Mouse (Mus musculus): ENCODE measurements around the gene Grik4. TPM values are rescaled to one million over a fixed set of nuclear protein-coding genes. Genes with fewer than 3 reads are reported as not detected.

Gene Grik4
- polyA plus RNA-seq, 1 experiment from 2014 or later, result 1.2 TPM

DNA sequence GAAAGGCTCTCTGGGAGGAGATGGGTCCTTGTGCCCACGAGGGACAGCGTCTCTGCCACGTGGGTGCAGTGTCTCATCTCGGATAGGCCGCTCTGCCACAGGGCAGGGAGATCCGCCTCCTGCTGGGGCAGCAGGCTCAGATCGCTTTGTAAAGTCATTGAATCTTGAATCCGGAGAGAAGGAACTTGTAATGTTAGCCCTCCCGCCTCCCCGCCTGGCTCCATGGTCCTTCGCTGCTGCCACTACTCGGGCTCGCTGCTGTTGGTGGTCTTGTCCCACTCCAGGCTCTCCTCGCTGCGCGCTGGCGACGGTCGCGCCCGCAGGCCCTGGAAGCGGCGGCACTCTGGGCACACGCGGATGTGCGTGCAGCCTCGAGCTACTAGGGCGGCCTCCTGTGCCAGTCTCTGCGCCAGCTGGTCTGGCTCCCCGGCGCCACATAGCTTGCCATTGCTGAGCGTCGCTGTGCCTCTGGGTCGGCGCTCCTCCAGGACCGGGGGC lies 423.7 kb downstream of the Grik4 start:
- H3K9me3 ChIP-seq (ENCODE audit: control insufficient read depth, low read length), result no peaks in the 10 kb centered on the region
- peak; percentile 46; the same call in 1 of the 2 replicates for ATAC-seq (ENCODE audit: low FRiP score)
- 2% methylated on average over 35 of the region's 36 CpGs for WGBS
- H3K4me3 ChIP-seq (ENCODE audit: low read depth, low read length), result peak overlapping the region; percentile 27
- H3K27me3 ChIP-seq (ENCODE audit: control insufficient read depth, insufficient read depth, low read length), result peaks cover 6% of the 10 kb centered on the region
- no peak overlapping the region for H3K27ac ChIP-seq (ENCODE audit: low read depth, low read length)
- no peaks in the 10 kb centered on the region for H3K36me3 ChIP-seq (ENCODE audit: control insufficient read depth, insufficient read depth, low read length)
- peaks cover 5% of the 10 kb centered on the region; the same call in 1 of the 2 replicates for H3K4me1 ChIP-seq (ENCODE audit: control insufficient read depth, insufficient read depth, low read length)
- peak; percentile 92 for DNase-seq (ENCODE audit: low spot score, missing footprints)
- peak overlapping the region; percentile 35; the same call in 1 of the 2 replicates for H3K9ac ChIP-seq (ENCODE audit: low read length)
- peak overlapping the region; percentile 56 for H3K4me2 ChIP-seq

DNA sequence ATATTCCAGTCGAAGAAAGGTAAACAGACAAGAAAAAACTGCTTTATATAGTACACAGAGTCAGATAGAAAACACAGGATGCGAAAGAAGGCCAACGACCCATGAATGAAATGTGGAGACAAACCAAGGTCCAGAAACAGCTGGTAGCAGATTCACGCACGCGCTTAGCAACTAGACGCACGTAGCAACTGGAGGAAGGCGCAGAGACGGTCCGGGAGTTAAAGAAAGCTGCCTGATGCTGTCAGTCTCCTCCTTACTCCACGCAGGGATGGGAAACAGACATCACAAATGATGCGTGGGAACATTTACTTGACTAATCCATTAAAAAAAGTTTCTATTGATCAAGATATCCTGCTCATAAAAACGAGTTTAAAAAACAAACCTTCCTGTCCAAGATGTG lies 426.1 kb downstream of the Grik4 start:
- ATAC-seq (ENCODE audit: low FRiP score) (no peak), DNase-seq (ENCODE audit: low spot score, missing footprints) (no peak)
- Histone ChIP-seq H3K9me3 (ENCODE audit: control insufficient read depth, low read length) (no peaks in the 10 kb centered on the region), H3K27me3 (ENCODE audit: control insufficient read depth, insufficient read depth, low read length) (peaks cover 6% of the 10 kb centered on the region), H3K9ac (ENCODE audit: low read length) (no peak overlapping the region), H3K4me2 (no peak overlapping the region), H3K4me1 (ENCODE audit: control insufficient read depth, insufficient read depth, low read length) (peaks cover 8% of the 10 kb centered on the region; the same call in 1 of the 2 replicates), H3K4me3 (ENCODE audit: low read depth, low read length) (no peak overlapping the region), H3K27ac (ENCODE audit: low read depth, low read length) (no peak overlapping the region), H3K36me3 (ENCODE audit: control insufficient read depth, insufficient read depth, low read length) (no peaks in the 10 kb centered on the region)
- 71% methylated on average over 14 of the region's 14 CpGs for WGBS

DNA sequence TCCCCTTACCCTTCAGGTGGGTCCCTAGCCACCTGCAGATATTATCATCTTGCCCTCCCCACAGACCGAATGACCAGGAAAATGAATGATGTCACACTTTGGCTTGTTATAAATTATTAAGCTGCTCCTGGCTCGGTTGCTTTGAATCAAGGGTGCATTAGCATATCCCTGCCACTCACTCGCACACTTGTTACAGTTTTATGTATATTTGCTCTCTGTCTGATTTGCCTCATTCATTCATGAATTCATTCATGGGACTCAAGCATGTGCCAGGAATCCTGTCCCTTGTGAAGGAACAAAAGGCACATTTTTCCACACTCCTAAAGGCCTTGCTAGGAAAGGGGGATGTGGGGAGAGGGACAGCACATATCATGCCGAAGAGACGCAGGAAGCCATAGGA lies 431.1 kb downstream of the Grik4 start:
- ATAC-seq (ENCODE audit: low FRiP score) (no peak), DNase-seq (ENCODE audit: low spot score, missing footprints) (peak; percentile 69)
- WGBS, result 76% methylated on average over 5 of the region's 5 CpGs
- Histone ChIP-seq H3K4me2 (no peak overlapping the region), H3K27ac (ENCODE audit: low read depth, low read length) (no peak overlapping the region), H3K9me3 (ENCODE audit: control insufficient read depth, low read length) (no peaks in the 10 kb centered on the region), H3K9ac (ENCODE audit: low read length) (no peak overlapping the region), H3K4me3 (ENCODE audit: low read depth, low read length) (no peak overlapping the region), H3K4me1 (ENCODE audit: control insufficient read depth, insufficient read depth, low read length) (peaks cover 5% of the 10 kb centered on the region; the same call in 1 of the 2 replicates), H3K27me3 (ENCODE audit: control insufficient read depth, insufficient read depth, low read length) (no peaks in the 10 kb centered on the region), H3K36me3 (ENCODE audit: control insufficient read depth, insufficient read depth, low read length) (no peaks in the 10 kb centered on the region)

DNA sequence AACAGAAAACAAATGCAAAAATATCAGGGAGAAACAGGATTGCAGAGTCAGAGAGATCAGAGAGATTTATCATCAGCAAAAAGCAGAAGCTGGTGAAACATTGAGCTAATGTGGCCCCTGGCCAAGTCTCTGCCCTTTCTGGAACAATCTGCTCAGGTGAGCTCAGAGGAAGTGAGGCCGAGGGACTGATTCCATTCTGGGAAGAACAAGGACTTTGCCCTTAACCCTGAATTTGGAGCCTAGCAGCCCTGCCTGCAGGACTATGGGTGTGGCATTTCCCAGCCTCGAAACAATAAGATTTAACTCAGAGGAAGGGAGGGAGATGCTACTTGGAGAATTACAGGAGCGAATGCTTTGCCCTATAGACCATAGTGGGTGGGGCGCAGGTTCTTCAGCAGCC lies 432.0 kb downstream of the Grik4 start:
- H3K4me3 ChIP-seq (ENCODE audit: low read depth, low read length), result no peak overlapping the region
- H3K27me3 ChIP-seq (ENCODE audit: control insufficient read depth, insufficient read depth, low read length), result no peaks in the 10 kb centered on the region
- H3K36me3 ChIP-seq (ENCODE audit: control insufficient read depth, insufficient read depth, low read length), result no peaks in the 10 kb centered on the region

DNA sequence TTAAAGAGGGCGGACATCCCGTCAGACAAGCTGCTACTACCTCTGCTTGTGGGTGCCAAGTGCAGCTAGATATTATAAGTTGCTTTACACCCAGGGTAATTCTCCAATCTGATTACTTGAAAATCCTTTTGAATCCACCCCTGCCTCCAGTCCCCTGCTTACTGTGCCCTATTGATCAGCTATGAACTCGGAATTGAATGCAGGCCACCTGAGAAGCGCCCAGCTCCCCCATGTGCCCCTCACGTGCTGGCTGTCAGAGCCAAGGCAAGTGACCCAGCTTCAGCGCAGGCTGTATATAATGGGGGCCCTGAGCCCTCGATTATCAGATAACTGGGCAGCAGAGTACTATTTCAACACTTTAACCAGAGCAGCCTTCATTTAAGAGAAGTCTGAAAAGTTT lies 436.1 kb downstream of the Grik4 start:
- ATAC-seq (ENCODE audit: low FRiP score), result no peak
- H3K9ac ChIP-seq (ENCODE audit: low read length), result no peak overlapping the region
- peaks cover 6% of the 10 kb centered on the region; the same call in 1 of the 2 replicates for H3K4me1 ChIP-seq (ENCODE audit: control insufficient read depth, insufficient read depth, low read length)
- no peak overlapping the region for H3K4me2 ChIP-seq
- 77% methylated on average over 7 of the region's 7 CpGs for WGBS
- no peaks in the 10 kb centered on the region for H3K27me3 ChIP-seq (ENCODE audit: control insufficient read depth, insufficient read depth, low read length)
- no peaks in the 10 kb centered on the region for H3K9me3 ChIP-seq (ENCODE audit: control insufficient read depth, low read length)
- H3K36me3 ChIP-seq (ENCODE audit: control insufficient read depth, insufficient read depth, low read length), result no peaks in the 10 kb centered on the region
- no peak for DNase-seq (ENCODE audit: low spot score, missing footprints)
- no peak overlapping the region for H3K27ac ChIP-seq (ENCODE audit: low read depth, low read length)
- H3K4me3 ChIP-seq (ENCODE audit: low read depth, low read length), result no peak overlapping the region

More for the DNA sequence above, 432.0 kb downstream of the Grik4 start:
- no peak for DNase-seq (ENCODE audit: low spot score, missing footprints)
- Histone ChIP-seq H3K27ac (ENCODE audit: low read depth, low read length) (no peak overlapping the region), H3K4me1 (ENCODE audit: control insufficient read depth, insufficient read depth, low read length) (peaks cover 5% of the 10 kb centered on the region; the same call in 1 of the 2 replicates), H3K9ac (ENCODE audit: low read length) (no peak overlapping the region), H3K4me2 (no peak overlapping the region), H3K9me3 (ENCODE audit: control insufficient read depth, low read length) (no peaks in the 10 kb centered on the region)
- no peak for ATAC-seq (ENCODE audit: low FRiP score)
- WGBS, result 79% methylated on average over 4 of the region's 4 CpGs

DNA sequence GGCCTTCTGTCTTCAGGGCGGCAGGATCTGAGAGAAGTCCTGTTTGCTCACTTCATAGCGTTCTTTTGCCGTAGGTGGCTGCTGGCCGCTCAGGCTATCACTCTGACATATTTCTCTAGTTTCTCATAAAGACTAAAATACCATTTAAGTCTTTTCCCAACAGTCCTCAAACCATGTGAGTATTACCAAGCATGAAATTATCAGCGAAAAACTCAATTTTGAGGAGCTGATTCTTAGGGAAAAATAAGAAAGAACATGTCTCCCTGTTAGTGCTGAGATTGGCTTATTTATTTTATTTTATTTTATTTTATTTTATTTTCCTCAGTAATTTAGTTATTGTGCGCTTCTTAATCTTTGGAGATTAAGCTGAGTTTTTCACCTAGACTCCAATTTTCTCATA lies 436.6 kb downstream of the Grik4 start, which contains the start of gene Tbcel:
Gene Tbcel, minus strand, starts transcription at position 101 of the 400 bp plus-strand sequence.
- Histone ChIP-seq H3K4me1 (ENCODE audit: control insufficient read depth, insufficient read depth, low read length) (peaks cover 4% of the 10 kb centered on the region; the same call in 1 of the 2 replicates), H3K27me3 (ENCODE audit: control insufficient read depth, insufficient read depth, low read length) (no peaks in the 10 kb centered on the region), H3K9ac (ENCODE audit: low read length) (no peak within 1 kb of the TSS), H3K4me2 (no peak within 1 kb of the TSS), H3K4me3 (ENCODE audit: low read depth, low read length) (no peak within 1 kb of the TSS), H3K9me3 (ENCODE audit: control insufficient read depth, low read length) (no peaks in the 10 kb centered on the region), H3K27ac (ENCODE audit: low read depth, low read length) (no peak within 1 kb of the TSS), H3K36me3 (ENCODE audit: control insufficient read depth, insufficient read depth, low read length) (no peaks in the 10 kb centered on the region)
- no peak for DNase-seq (ENCODE audit: low spot score, missing footprints)
- no peak for ATAC-seq (ENCODE audit: low FRiP score)
- 92% methylated on average over 6 of the region's 6 CpGs for WGBS

DNA sequence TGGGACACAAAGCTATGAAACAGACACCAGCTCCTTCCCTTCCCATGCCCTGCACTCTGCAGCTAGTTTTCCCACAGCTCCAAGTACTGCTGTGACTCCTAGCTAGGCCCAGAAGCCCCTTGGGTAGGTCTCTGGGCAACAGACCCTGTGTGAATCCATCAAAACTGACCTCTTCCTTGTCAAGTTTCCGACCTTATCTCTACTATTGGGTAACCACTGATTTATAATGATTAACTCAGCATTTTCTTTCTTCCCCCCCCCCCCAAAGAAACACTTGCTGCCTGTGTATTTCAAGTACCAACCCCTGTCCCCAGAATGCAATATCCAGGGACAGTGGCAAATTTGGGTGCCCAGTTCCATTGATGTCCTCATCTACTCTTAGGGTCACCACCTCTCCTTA lies 437.3 kb downstream of the Grik4 start:
- Histone ChIP-seq H3K27ac (ENCODE audit: low read depth, low read length) (no peak overlapping the region), H3K4me1 (ENCODE audit: control insufficient read depth, insufficient read depth, low read length) (peaks cover 4% of the 10 kb centered on the region; the same call in 1 of the 2 replicates), H3K9me3 (ENCODE audit: control insufficient read depth, low read length) (no peaks in the 10 kb centered on the region), H3K27me3 (ENCODE audit: control insufficient read depth, insufficient read depth, low read length) (no peaks in the 10 kb centered on the region), H3K36me3 (ENCODE audit: control insufficient read depth, insufficient read depth, low read length) (no peaks in the 10 kb centered on the region), H3K4me3 (ENCODE audit: low read depth, low read length) (no peak overlapping the region), H3K4me2 (no peak overlapping the region), H3K9ac (ENCODE audit: low read length) (no peak overlapping the region)
- DNase-seq (ENCODE audit: low spot score, missing footprints), result peak; percentile 66
- WGBS, result 81% methylated on average over 1 of the region's 1 CpGs
- ATAC-seq (ENCODE audit: low FRiP score), result no peak

DNA sequence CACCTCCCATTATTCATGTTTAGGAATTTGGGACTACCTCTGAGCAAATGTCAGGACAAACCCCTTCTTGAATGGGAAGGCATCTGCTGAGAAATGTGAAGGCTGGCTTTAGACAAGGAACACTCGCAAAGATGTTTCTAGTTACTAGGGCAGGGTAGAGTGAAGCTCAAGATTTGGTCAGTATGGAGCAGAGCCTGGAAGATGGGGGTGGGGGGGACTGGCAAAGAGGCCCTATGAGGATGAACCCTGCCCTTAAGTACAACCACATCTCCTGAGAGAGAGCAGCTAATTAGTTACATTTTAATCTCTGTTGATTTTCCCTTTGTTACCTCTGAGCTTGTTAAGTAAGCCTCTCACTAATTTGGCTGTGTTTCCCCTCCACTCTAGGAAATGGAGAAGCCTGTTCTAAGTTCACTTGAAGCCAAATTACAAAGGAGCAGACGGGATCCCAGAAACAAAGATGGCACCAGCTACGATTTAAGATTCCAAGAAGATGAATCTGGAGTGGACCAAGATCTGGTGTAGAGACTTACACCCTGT lies 439.3 kb downstream of the Grik4 start:
- no peak overlapping the region for H3K9ac ChIP-seq (ENCODE audit: low read length)
- H3K9me3 ChIP-seq (ENCODE audit: control insufficient read depth, low read length), result no peaks in the 10 kb centered on the region
- H3K4me3 ChIP-seq (ENCODE audit: low read depth, low read length), result no peak overlapping the region
- 79% methylated on average over 3 of the region's 3 CpGs for WGBS
- H3K4me1 ChIP-seq (ENCODE audit: control insufficient read depth, insufficient read depth, low read length), result peaks cover 4% of the 10 kb centered on the region; the same call in 1 of the 2 replicates
- H3K4me2 ChIP-seq, result no peak overlapping the region
- H3K36me3 ChIP-seq (ENCODE audit: control insufficient read depth, insufficient read depth, low read length), result no peaks in the 10 kb centered on the region
- DNase-seq (ENCODE audit: low spot score, missing footprints) (peak; percentile 54), ATAC-seq (ENCODE audit: low FRiP score) (no peak)
- H3K27me3 ChIP-seq (ENCODE audit: control insufficient read depth, insufficient read depth, low read length), result no peaks in the 10 kb centered on the region
- H3K27ac ChIP-seq (ENCODE audit: low read depth, low read length), result no peak overlapping the region

DNA sequence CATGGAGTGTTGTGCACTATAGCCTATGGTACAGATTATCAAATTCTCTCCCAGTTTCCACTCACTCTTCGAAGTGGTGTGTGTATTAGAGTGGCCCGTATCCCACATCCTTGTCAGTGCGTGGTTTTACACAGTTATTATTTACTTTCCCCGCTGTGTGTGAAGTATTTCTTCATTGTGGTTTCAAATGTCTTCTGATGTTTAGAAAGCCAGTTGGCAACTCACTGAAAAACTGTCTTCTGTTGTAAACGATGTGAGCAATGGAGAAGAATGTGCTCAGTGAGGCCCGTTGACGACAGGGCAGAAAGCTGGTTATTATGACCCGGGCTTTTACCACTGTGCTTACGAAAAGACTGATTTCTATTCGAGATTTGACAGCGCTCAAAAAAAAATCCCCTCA lies 439.7 kb downstream of the Grik4 start:
- H3K4me2 ChIP-seq, result no peak overlapping the region
- ATAC-seq (ENCODE audit: low FRiP score), result no peak
- H3K27ac ChIP-seq (ENCODE audit: low read depth, low read length), result no peak overlapping the region
- peak; percentile 67 for DNase-seq (ENCODE audit: low spot score, missing footprints)
- H3K9me3 ChIP-seq (ENCODE audit: control insufficient read depth, low read length), result no peaks in the 10 kb centered on the region
- peaks cover 4% of the 10 kb centered on the region; the same call in 1 of the 2 replicates for H3K4me1 ChIP-seq (ENCODE audit: control insufficient read depth, insufficient read depth, low read length)
- no peaks in the 10 kb centered on the region for H3K36me3 ChIP-seq (ENCODE audit: control insufficient read depth, insufficient read depth, low read length)
- H3K27me3 ChIP-seq (ENCODE audit: control insufficient read depth, insufficient read depth, low read length), result no peaks in the 10 kb centered on the region
- no peak overlapping the region for H3K4me3 ChIP-seq (ENCODE audit: low read depth, low read length)
- H3K9ac ChIP-seq (ENCODE audit: low read length), result no peak overlapping the region
- WGBS, result 77% methylated on average over 11 of the region's 11 CpGs
